Mouse (Mus musculus): Measurements from ENCODE around the gene Cpa3. TPM values are rescaled to one million over a fixed set of nuclear protein-coding genes. Genes with fewer than 3 reads are reported as not detected.

Gene Cpa3
- 0.24 TPM in 1 of 2 replicates, not detected in the other for polyA plus RNA-seq (2016; fragmentation: Nextera tagmentation; extraction: Ambion mirVana)

- no peaks in the 10 kb centered on the region for H3K4me1 ChIP-seq
- 91% methylated on average over 3 of the region's 3 CpGs for WGBS
Measured at GRCm38 (mm10) chr3:20242050-20242449, at the start of gene Cpa3. Cpa3 (minus strand) TSS chr3:20242181.

DNA sequence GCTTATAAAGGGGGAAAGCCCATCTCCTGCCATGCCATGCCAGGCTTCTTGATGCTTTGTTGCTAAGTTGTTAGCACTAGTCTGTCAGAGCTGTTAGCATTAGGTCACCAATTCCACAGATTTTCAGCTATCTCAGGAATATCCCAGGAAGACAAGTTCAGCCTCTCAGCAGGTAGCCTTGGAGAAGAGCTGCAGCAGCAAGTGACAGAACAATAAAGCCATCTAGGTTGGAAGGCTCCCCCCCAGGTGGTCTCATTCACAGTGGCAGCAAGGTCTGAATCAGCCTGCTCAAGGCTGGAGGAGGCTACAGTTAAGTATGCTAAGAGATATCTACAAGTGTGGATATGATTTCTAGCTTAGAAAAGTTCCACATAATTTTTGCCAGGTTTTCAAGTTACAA is 49.4 kb upstream of the Cpa3 start:
- Histone ChIP-seq H3K4me3 (no peak overlapping the region), H3K36me3 (no peaks in the 10 kb centered on the region), H3K9me3 (replicated peaks) (no peaks in the 10 kb centered on the region), H3K27me3 (ENCODE audit: low read depth, poor library complexity, severe bottlenecking) (no peaks in the 10 kb centered on the region), H3K4me1 (no peaks in the 10 kb centered on the region), H3K27ac (replicated peaks) (no peak overlapping the region)
- DNase-seq (ENCODE audit: low spot score), result no peak

More at GRCm38 (mm10) chr3:20242050-20242449, at the start of gene Cpa3:
- no peak for DNase-seq (ENCODE audit: low spot score)
- Histone ChIP-seq H3K27me3 (ENCODE audit: low read depth, poor library complexity, severe bottlenecking) (no peaks in the 10 kb centered on the region), H3K27ac (replicated peaks) (no peak within 1 kb of the TSS), H3K36me3 (no peaks in the 10 kb centered on the region), H3K4me3 (no peak within 1 kb of the TSS), H3K9me3 (replicated peaks) (no peaks in the 10 kb centered on the region)

DNA sequence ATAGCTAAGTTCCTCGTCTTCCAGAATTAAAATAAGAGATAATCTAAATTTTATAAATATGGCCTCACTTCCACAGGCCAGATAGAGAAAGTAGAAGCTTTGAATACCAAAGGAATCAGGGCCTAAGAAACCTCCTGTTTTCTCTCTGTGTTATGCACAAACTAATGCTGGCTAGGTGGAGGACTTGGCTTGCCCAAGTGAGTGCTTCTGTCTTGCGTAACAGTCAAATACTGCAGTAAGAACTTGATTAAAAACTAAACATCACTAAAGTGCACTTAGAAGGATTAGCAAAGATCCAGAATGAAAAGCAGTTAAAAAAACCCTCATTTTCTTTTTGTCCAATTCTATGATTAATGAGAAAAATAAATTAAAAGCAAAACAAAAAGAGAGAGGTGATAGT is 46.8 kb upstream of the Cpa3 start:
- 87% methylated on average over 2 of the region's 2 CpGs for WGBS
- Histone ChIP-seq H3K4me3 (no peak overlapping the region), H3K9me3 (replicated peaks) (no peaks in the 10 kb centered on the region), H3K36me3 (no peaks in the 10 kb centered on the region), H3K27ac (replicated peaks) (no peak overlapping the region), H3K4me1 (no peaks in the 10 kb centered on the region), H3K27me3 (ENCODE audit: low read depth, poor library complexity, severe bottlenecking) (no peaks in the 10 kb centered on the region)
- no peak for DNase-seq (ENCODE audit: low spot score)

- H3K9me3 ChIP-seq (replicated peaks), result no peaks in the 10 kb centered on the region
- no peak for DNase-seq (ENCODE audit: low spot score)
- WGBS, result 66% methylated on average over 1 of the region's 1 CpGs
Measured at GRCm38 (mm10) chr3:20281796-20282195, 39.8 kb upstream of the Cpa3 start.

GRCm38 (mm10) chr3:20275633-20276032 is 33.7 kb upstream of the Cpa3 start, which contains the start of gene Cpb1:
Cpb1 (minus strand) TSS chr3:20275733.
- no peak for DNase-seq (ENCODE audit: low spot score)
- 88% methylated on average over 3 of the region's 3 CpGs for WGBS
- H3K27ac ChIP-seq (replicated peaks), result no peak within 1 kb of the TSS
- H3K4me1 ChIP-seq, result no peaks in the 10 kb centered on the region
- H3K9me3 ChIP-seq (replicated peaks), result no peaks in the 10 kb centered on the region
- no peaks in the 10 kb centered on the region for H3K36me3 ChIP-seq
- no peak within 1 kb of the TSS for H3K4me3 ChIP-seq
- H3K27me3 ChIP-seq (ENCODE audit: low read depth, poor library complexity, severe bottlenecking), result no peaks in the 10 kb centered on the region

More at GRCm38 (mm10) chr3:20281796-20282195, 39.8 kb upstream of the Cpa3 start:
- H3K36me3 ChIP-seq, result no peaks in the 10 kb centered on the region
- no peaks in the 10 kb centered on the region for H3K27me3 ChIP-seq (ENCODE audit: low read depth, poor library complexity, severe bottlenecking)
- H3K4me3 ChIP-seq, result no peak overlapping the region
- H3K4me1 ChIP-seq, result no peaks in the 10 kb centered on the region
- no peak overlapping the region for H3K27ac ChIP-seq (replicated peaks)

DNA sequence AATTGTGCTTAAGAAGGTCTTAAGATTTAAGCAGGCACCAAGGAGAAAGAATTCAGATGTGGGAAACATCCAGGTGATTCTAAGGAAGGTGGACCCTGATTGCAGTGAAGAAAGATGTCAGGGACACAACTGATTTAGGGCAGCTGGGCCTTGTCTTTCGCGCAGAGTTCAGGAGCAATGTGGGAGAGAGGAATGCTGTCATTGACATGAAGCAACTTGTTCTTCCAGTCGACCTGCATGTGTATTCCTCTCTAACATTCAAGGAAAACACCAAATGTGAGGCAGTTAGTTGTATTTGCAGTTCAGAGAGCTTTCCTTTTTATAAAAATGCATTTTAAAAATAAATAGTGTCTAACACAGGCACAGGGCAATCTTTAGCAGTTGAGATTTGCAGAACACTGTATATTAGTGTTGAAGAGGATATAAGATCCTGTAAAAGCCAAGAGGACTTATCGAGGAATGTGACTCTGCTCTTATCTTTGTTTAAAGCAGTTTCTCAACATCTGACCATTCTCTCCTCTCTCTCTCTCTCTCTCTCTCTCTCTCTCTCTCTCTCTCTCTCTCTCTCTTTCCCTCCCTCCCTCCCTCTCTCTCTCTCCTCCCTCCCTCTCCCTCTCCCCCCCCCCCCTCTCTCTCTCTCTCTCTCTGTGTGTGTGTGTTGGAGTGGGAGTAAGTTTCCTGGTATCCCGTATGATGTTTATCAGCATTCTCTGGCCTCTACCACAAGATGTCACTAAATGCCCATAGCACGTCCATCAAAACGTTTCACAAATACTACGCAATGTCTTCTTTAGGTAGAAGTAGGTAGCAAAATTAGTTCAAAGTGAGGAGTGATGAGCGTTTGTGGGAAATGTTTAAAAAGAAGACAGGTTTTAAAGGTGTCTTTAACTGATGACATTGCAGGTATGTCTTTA is 12.8 kb upstream of the Cpa3 start:
- no peak for DNase-seq (ENCODE audit: low spot score)
- WGBS, result 52% methylated on average over 9 of the region's 9 CpGs

GRCm38 (mm10) chr3:20243913-20244312 is 1.9 kb upstream of the Cpa3 start:
- 94% methylated on average over 1 of the region's 1 CpGs for WGBS
- no peak for DNase-seq (ENCODE audit: low spot score)
- Histone ChIP-seq H3K4me3 (no peak overlapping the region), H3K36me3 (no peaks in the 10 kb centered on the region), H3K4me1 (no peaks in the 10 kb centered on the region), H3K9me3 (replicated peaks) (no peaks in the 10 kb centered on the region), H3K27ac (replicated peaks) (no peak overlapping the region), H3K27me3 (ENCODE audit: low read depth, poor library complexity, severe bottlenecking) (no peaks in the 10 kb centered on the region)

More for the DNA sequence above, 12.8 kb upstream of the Cpa3 start:
- H3K27me3 ChIP-seq (ENCODE audit: low read depth, poor library complexity, severe bottlenecking), result no peaks in the 10 kb centered on the region
- no peaks in the 10 kb centered on the region for H3K4me1 ChIP-seq
- no peak overlapping the region for H3K27ac ChIP-seq (replicated peaks)
- no peaks in the 10 kb centered on the region for H3K36me3 ChIP-seq
- no peak overlapping the region for H3K4me3 ChIP-seq
- no peaks in the 10 kb centered on the region for H3K9me3 ChIP-seq (replicated peaks)

DNA sequence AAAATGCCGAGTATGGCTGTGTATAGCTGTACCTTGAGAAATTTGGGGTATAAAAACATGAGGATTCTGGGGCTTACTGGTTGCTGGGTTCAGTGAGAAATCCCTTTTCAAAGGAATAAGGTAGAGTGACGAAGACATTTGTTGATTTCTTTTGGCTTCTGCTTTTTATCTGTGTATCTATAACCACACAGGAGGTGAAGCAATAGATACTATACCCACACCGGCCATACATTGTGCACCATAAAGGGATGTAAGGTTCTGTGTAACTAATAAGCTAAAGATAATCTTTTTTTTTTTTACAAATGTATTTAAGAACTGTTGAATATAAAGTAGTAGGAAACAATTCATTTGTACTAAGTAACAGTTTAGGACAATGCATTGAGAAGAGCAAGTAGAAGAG is 2.2 kb downstream of the Cpa3 start:
- Histone ChIP-seq H3K27ac (replicated peaks) (no peak overlapping the region), H3K4me1 (no peaks in the 10 kb centered on the region)
- 83% methylated on average over 3 of the region's 3 CpGs for WGBS

GRCm38 (mm10) chr3:20236965-20237364 is 5.0 kb downstream of the Cpa3 start:
- no peak for DNase-seq (ENCODE audit: low spot score)
- Histone ChIP-seq H3K36me3 (no peaks in the 10 kb centered on the region), H3K27me3 (ENCODE audit: low read depth, poor library complexity, severe bottlenecking) (no peaks in the 10 kb centered on the region), H3K27ac (replicated peaks) (no peak overlapping the region), H3K4me1 (no peaks in the 10 kb centered on the region), H3K4me3 (no peak overlapping the region), H3K9me3 (replicated peaks) (no peaks in the 10 kb centered on the region)
- WGBS, result 85% methylated on average over 1 of the region's 1 CpGs

More for the DNA sequence above, 2.2 kb downstream of the Cpa3 start:
- DNase-seq (ENCODE audit: low spot score), result no peak
- no peaks in the 10 kb centered on the region for H3K27me3 ChIP-seq (ENCODE audit: low read depth, poor library complexity, severe bottlenecking)
- H3K36me3 ChIP-seq, result no peaks in the 10 kb centered on the region
- no peak overlapping the region for H3K4me3 ChIP-seq
- no peaks in the 10 kb centered on the region for H3K9me3 ChIP-seq (replicated peaks)

- Histone ChIP-seq H3K4me1 (no peaks in the 10 kb centered on the region), H3K27me3 (ENCODE audit: low read depth, poor library complexity, severe bottlenecking) (no peaks in the 10 kb centered on the region), H3K9me3 (replicated peaks) (no peaks in the 10 kb centered on the region), H3K36me3 (no peaks in the 10 kb centered on the region), H3K4me3 (no peak overlapping the region), H3K27ac (replicated peaks) (no peak overlapping the region)
- WGBS, result 93% methylated on average over 1 of the region's 1 CpGs
- DNase-seq (ENCODE audit: low spot score), result no peak
Measured at GRCm38 (mm10) chr3:20229027-20229426, 13.0 kb downstream of the Cpa3 start.

GRCm38 (mm10) chr3:20225429-20225828 is 16.6 kb downstream of the Cpa3 start:
- Histone ChIP-seq H3K4me3 (no peak overlapping the region), H3K36me3 (no peaks in the 10 kb centered on the region), H3K9me3 (replicated peaks) (no peaks in the 10 kb centered on the region), H3K4me1 (no peaks in the 10 kb centered on the region), H3K27ac (replicated peaks) (no peak overlapping the region), H3K27me3 (ENCODE audit: low read depth, poor library complexity, severe bottlenecking) (no peaks in the 10 kb centered on the region)
- no peak for DNase-seq (ENCODE audit: low spot score)
- 87% methylated on average over 2 of the region's 2 CpGs for WGBS

GRCm38 (mm10) chr3:20222926-20223698 is 18.9 kb downstream of the Cpa3 start:
- no peak for DNase-seq (ENCODE audit: low spot score)
- no peak overlapping the region for H3K4me3 ChIP-seq
- no peaks in the 10 kb centered on the region for H3K36me3 ChIP-seq
- H3K4me1 ChIP-seq, result no peaks in the 10 kb centered on the region
- H3K27ac ChIP-seq (replicated peaks), result no peak overlapping the region
- WGBS, result 93% methylated on average over 9 of the region's 9 CpGs
- H3K27me3 ChIP-seq (ENCODE audit: low read depth, poor library complexity, severe bottlenecking), result no peaks in the 10 kb centered on the region
- H3K9me3 ChIP-seq (replicated peaks), result no peaks in the 10 kb centered on the region

DNA sequence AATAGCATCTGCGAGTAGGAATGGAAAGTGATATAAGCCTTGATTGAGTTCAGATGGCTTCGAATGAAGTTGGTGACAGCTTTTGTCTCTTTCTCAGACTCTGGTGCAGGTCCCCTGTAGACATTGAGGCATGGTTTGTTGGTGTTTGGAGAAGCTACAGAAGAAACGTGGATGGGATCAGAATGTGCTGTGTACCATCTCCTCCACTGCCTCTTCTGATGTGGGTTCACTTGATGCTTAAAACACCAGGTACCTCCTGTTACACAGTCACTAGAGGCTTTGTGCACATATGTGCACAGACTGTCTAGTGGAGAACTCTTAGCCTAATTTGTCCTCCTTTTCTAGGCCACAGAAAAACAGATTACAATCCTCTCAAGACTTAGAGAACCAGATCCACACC is 19.8 kb downstream of the Cpa3 start:
- H3K36me3 ChIP-seq, result no peaks in the 10 kb centered on the region
- H3K4me1 ChIP-seq, result no peaks in the 10 kb centered on the region
- 85% methylated on average over 3 of the region's 3 CpGs for WGBS
- H3K27me3 ChIP-seq (ENCODE audit: low read depth, poor library complexity, severe bottlenecking), result no peaks in the 10 kb centered on the region
- no peak for DNase-seq (ENCODE audit: low spot score)
- no peak overlapping the region for H3K4me3 ChIP-seq
- no peak overlapping the region for H3K27ac ChIP-seq (replicated peaks)
- no peaks in the 10 kb centered on the region for H3K9me3 ChIP-seq (replicated peaks)
